Mouse (Mus musculus) lung, postnatal 0 days (tissue): ENCODE data around the gene Cmtm6. TPM values are rescaled to one million over a fixed set of nuclear protein-coding genes. Genes with fewer than 3 reads are reported as not detected.
A peak's percentile ranks its signal among the peaks of the same experiment; 100 is the strongest.
"Not testable (repeated sequence)": the region's sequence is repeated elsewhere in the genome, so short reads cannot be mapped to it uniquely, and the experiment has no call there.

Experiments
- ATAC-seq: fragments of 200-750 bp; cut with Nextera tagmentation; 2 replicates; pipeline ENCODE4 v1.8.0; 2017; ENCODE audit warnings: moderate library complexity
- DNase-seq: peaks from one replicate; pipeline ENCODE4 v3.0.0-alpha.2; 2016; ENCODE audit warnings: low spot score
- H3K27ac ChIP-seq: fragments of 300-500 bp; sonication (generic); 2 replicates; pipeline ENCODE4 v1.5.1; 2014; ENCODE audit warnings: antibody characterized with exemption, mild to moderate bottlenecking, low read length, mixed read lengths
- H3K27me3 ChIP-seq: fragments of 300-500 bp; sonication (generic); replicated peaks from 2 replicates; pipeline ENCODE4 v1.6.1; 2014; ENCODE audit warnings: low read length, mixed read lengths; ENCODE audit not compliant: insufficient read depth
- H3K36me3 ChIP-seq: fragments of 300-500 bp; sonication (generic); 2 replicates; pipeline ENCODE4 v1.6.1; 2014; ENCODE audit warnings: low read length, mixed read lengths; ENCODE audit not compliant: insufficient read depth
- H3K4me1 ChIP-seq: fragments of 300-500 bp; sonication (generic); 2 replicates; pipeline ENCODE4 v1.6.1; 2014; ENCODE audit warnings: antibody characterized with exemption, low read depth, low read length, mixed read lengths; ENCODE audit not compliant: insufficient read depth
- H3K4me2 ChIP-seq: fragments of 300-500 bp; sonication (generic); replicated peaks from 2 replicates; pipeline ENCODE4 v1.6.1; 2014; ENCODE audit warnings: low read depth, mild to moderate bottlenecking, low read length, moderate library complexity, mixed read lengths
- H3K4me3 ChIP-seq: fragments of 300-500 bp; sonication (generic); 2 replicates; pipeline ENCODE4 v1.5.1; 2014; ENCODE audit warnings: low read depth, low read length
- H3K9ac ChIP-seq: fragments of 300-500 bp; sonication (generic); replicated peaks from 2 replicates; pipeline ENCODE4 v1.6.1; 2014; ENCODE audit warnings: low read depth, mild to moderate bottlenecking
- H3K9me3 ChIP-seq: fragments of 300-500 bp; sonication (generic); 2 replicates; pipeline ENCODE4 v1.6.1; 2016; ENCODE audit warnings: low read length, mixed read lengths
- CTCF ChIP-seq: IDR thresholded peaks from 2 replicates; pipeline ENCODE4 v1.5.1; 2016; ENCODE audit warnings: antibody characterized with exemption, mild to moderate bottlenecking
- EP300 ChIP-seq: IDR thresholded peaks from 2 replicates; pipeline ENCODE4 v1.6.1; 2016; ENCODE audit warnings: antibody characterized with exemption, mild to moderate bottlenecking, control low read depth
- WGBS: fragments of 180-500 bp; shearing (Covaris S2); extraction: QIAGEN DNeasy Blood & Tissue Kit; methylation state at CpG from one replicate; pipeline ENCODE4 v1.1.7; 2014; 5-methylcytosine and 5-hydroxymethylcytosine counted together
- polyA plus RNA-seq: library from polyadenylated mRNA; unstranded; fragments of >200 nt; fragmentation: Nextera tagmentation; extraction: Ambion mirVana; gene quantifications from 2 replicates; pipeline ENCODE4 v1.2.1, GENCODE M21; 2015

The Cmtm6 gene
- polyA plus RNA-seq, 1 experiment from 2014 or later, result 85.5 TPM

- WGBS, result 7% methylated on average over 10 of the region's 10 CpGs
- no peak overlapping the region for H3K27ac ChIP-seq
- no peak for TF ChIP-seq EP300
- TF ChIP-seq CTCF, result no peak
- peaks cover 10% of the 10 kb centered on the region; the same call in 1 of the 2 replicates for H3K36me3 ChIP-seq
- DNase-seq (peak; percentile 81), ATAC-seq (peak; percentile 31)
- H3K4me2 ChIP-seq, result peak overlapping the region; percentile 73; the same call in 1 of the 2 replicates
- H3K4me1 ChIP-seq, result no peaks in the 10 kb centered on the region
- 0 out of 2 replicates have a peak overlapping the region, but pooled peaks have one; percentile 96 for H3K4me3 ChIP-seq
- no peaks in the 10 kb centered on the region for H3K27me3 ChIP-seq
- no peaks in the 10 kb centered on the region for H3K9me3 ChIP-seq
- H3K9ac ChIP-seq, result no peak overlapping the region
Observed at GRCm38 (mm10) chr9:114690119-114690601, 40.8 kb upstream of the Cmtm6 start.

GRCm38 (mm10) chr9:114691112-114691511 lies 39.8 kb upstream of the Cmtm6 start:
- no peak overlapping the region for H3K4me2 ChIP-seq
- ATAC-seq (no peak), DNase-seq (no peak)
- no peaks in the 10 kb centered on the region for H3K9me3 ChIP-seq
- no peaks in the 10 kb centered on the region for H3K27me3 ChIP-seq
- H3K36me3 ChIP-seq, result peaks cover 10% of the 10 kb centered on the region; the same call in 1 of the 2 replicates
- no peak overlapping the region for H3K9ac ChIP-seq
- TF ChIP-seq CTCF, result no peak
- H3K4me3 ChIP-seq, result no peak overlapping the region
- H3K27ac ChIP-seq, result no peak overlapping the region
- no peaks in the 10 kb centered on the region for H3K4me1 ChIP-seq

GRCm38 (mm10) chr9:114695662-114696061 lies 35.3 kb upstream of the Cmtm6 start:
- not testable (repeated sequence) for H3K27ac ChIP-seq, ATAC-seq, H3K27me3 ChIP-seq, H3K4me3 ChIP-seq, H3K36me3 ChIP-seq, H3K9ac ChIP-seq, H3K4me1 ChIP-seq, H3K9me3 ChIP-seq, DNase-seq, H3K4me2 ChIP-seq
- 96% methylated on average over 7 of the region's 8 CpGs for WGBS

GRCm38 (mm10) chr9:114697072-114697471 lies 33.8 kb upstream of the Cmtm6 start:
- no peaks in the 10 kb centered on the region for H3K9me3 ChIP-seq
- H3K4me2 ChIP-seq, result no peak overlapping the region
- ATAC-seq (no peak), DNase-seq (no peak)
- no peaks in the 10 kb centered on the region for H3K27me3 ChIP-seq
- H3K9ac ChIP-seq, result no peak overlapping the region
- H3K36me3 ChIP-seq, result peaks cover 10% of the 10 kb centered on the region; the same call in 1 of the 2 replicates
- TF ChIP-seq CTCF (no peak), EP300 (no peak)
- no peaks in the 10 kb centered on the region for H3K4me1 ChIP-seq
- 95% methylated on average over 4 of the region's 4 CpGs for WGBS
- no peak overlapping the region for H3K4me3 ChIP-seq
- H3K27ac ChIP-seq, result no peak overlapping the region

- whole genome bisulfite sequencing, result 94% methylated on average over 5 of the region's 5 CpGs
- TF ChIP-seq CTCF, result no peak
- no peak for TF ChIP-seq EP300
- DNase-seq (no peak), ATAC-seq (no peak)
- Histone ChIP-seq H3K36me3 (0 out of 2 replicates have a peak, but pooled peaks cover 7% of the 10 kb centered on the region), H3K9me3 (no peaks in the 10 kb centered on the region), H3K4me2 (no peak overlapping the region), H3K4me3 (no peak overlapping the region), H3K9ac (no peak overlapping the region), H3K27ac (no peak overlapping the region), H3K4me1 (no peaks in the 10 kb centered on the region), H3K27me3 (no peaks in the 10 kb centered on the region)
Observed at GRCm38 (mm10) chr9:114697926-114698325, 33.0 kb upstream of the Cmtm6 start.

- Histone ChIP-seq H3K9me3 (no peaks in the 10 kb centered on the region), H3K9ac (no peak overlapping the region), H3K27ac (no peak overlapping the region), H3K36me3 (0 out of 2 replicates have a peak, but pooled peaks cover 6% of the 10 kb centered on the region), H3K4me1 (no peaks in the 10 kb centered on the region), H3K4me3 (no peak overlapping the region), H3K27me3 (no peaks in the 10 kb centered on the region), H3K4me2 (no peak overlapping the region)
- DNase-seq, result no peak
- TF ChIP-seq CTCF, result no peak
- ATAC-seq, result no peak
- 72% methylated on average over 6 of the region's 6 CpGs for whole genome bisulfite sequencing
Observed at GRCm38 (mm10) chr9:114699262-114699661, 31.7 kb upstream of the Cmtm6 start.
